Mouse (Mus musculus) layer of hippocampus, postnatal 25 days (tissue): ENCODE results near the gene Zc3h4. TPM values are rescaled to one million over a fixed set of nuclear protein-coding genes. Genes with fewer than 3 reads are reported as not detected.

Source experiments
- DNase-seq, 2 experiments: peaks; one replicate each; pipeline ENCODE4 v3.0.0; 2022; ENCODE audit warnings: mixed read lengths in 2 of 2, low spot score in 1 of 2; ENCODE audit errors: extremely low spot score in 1 of 2
- total RNA-seq, 2 experiments: library from RNA; stranded (reverse); gene quantifications; 2 replicates each; pipeline ENCODE4 v1.2.3; 2021

Zc3h4 gene
- total RNA-seq, 2 experiments from 2014 or later, result 54.0 to 59.3 TPM

GRCm38 (mm10) chr7:16426129-16426729 is 25.5 kb downstream of the Zc3h4 start:
- DNase-seq, result peak; percentile 58 to 78

GRCm38 (mm10) chr7:16433352-16433971 is 32.8 kb downstream of the Zc3h4 start:
- no peak for DNase-seq

- DNase-seq, result no peak
Observed at GRCm38 (mm10) chr7:16435088-16435487, 34.4 kb downstream of the Zc3h4 start.

GRCm38 (mm10) chr7:16441241-16441640 is 40.5 kb downstream of the Zc3h4 start:
- DNase-seq, result no peak

- no peak for DNase-seq
Observed at GRCm38 (mm10) chr7:16451656-16452055, 50.9 kb downstream of the Zc3h4 start.

- peak; percentile 62 to 67 for DNase-seq
Observed at GRCm38 (mm10) chr7:16452587-16453073, 51.9 kb downstream of the Zc3h4 start, which contains the start of gene Tmem160. Gene Tmem160 (plus strand): TSS chr7:16452779.

GRCm38 (mm10) chr7:16453118-16453711 is 52.5 kb downstream of the Zc3h4 start:
- DNase-seq, result peak; percentile 33 to 34

GRCm38 (mm10) chr7:16455016-16455415 is 54.3 kb downstream of the Zc3h4 start:
- no peak for DNase-seq

- no peak for DNase-seq
Observed at GRCm38 (mm10) chr7:16456289-16456688, 55.6 kb downstream of the Zc3h4 start.

GRCm38 (mm10) chr7:16460566-16460965 is 59.9 kb downstream of the Zc3h4 start:
- no peak for DNase-seq

- DNase-seq, result no peak
Observed at GRCm38 (mm10) chr7:16461151-16461550, 60.4 kb downstream of the Zc3h4 start.

GRCm38 (mm10) chr7:16461705-16462104 is 61.0 kb downstream of the Zc3h4 start:
- DNase-seq, result no peak

GRCm38 (mm10) chr7:16463214-16463613 is 62.5 kb downstream of the Zc3h4 start:
- peak; percentile 74 to 92 for DNase-seq

GRCm38 (mm10) chr7:16465160-16465559 is 64.5 kb downstream of the Zc3h4 start:
- DNase-seq, result peak; percentile 65 to 85

- DNase-seq, result no peak
Observed at GRCm38 (mm10) chr7:16465568-16465967, 64.9 kb downstream of the Zc3h4 start.

GRCm38 (mm10) chr7:16466565-16466964 is 65.9 kb downstream of the Zc3h4 start:
- DNase-seq, result no peak

- DNase-seq, result no peak
Observed at GRCm38 (mm10) chr7:16468115-16468514, 67.4 kb downstream of the Zc3h4 start.

- DNase-seq, result no peak
Observed at GRCm38 (mm10) chr7:16471549-16471948, 70.8 kb downstream of the Zc3h4 start.

- DNase-seq, result no peak
Observed at GRCm38 (mm10) chr7:16472116-16472709, 71.5 kb downstream of the Zc3h4 start.

- no peak for DNase-seq
Observed at GRCm38 (mm10) chr7:16473847-16474246, 73.1 kb downstream of the Zc3h4 start.

- DNase-seq, result no peak
Observed at GRCm38 (mm10) chr7:16474445-16474844, 73.7 kb downstream of the Zc3h4 start.
